Mouse (Mus musculus): ENCODE measurements at regions not wholly inside any gene's neighbourhood (a gene's known extent, or its start where the extent isn't known, plus 50 kb on each side); places are given as distances from the start of the nearest gene placed in this dataset.
A peak's percentile ranks its signal among the peaks of the same experiment; 100 is the strongest.
"Not testable (repeated sequence)": the region's sequence is repeated elsewhere in the genome, so short reads cannot be mapped to it uniquely, and the experiment has no call there.

GRCm38 (mm10) chr17:69850075-69850474, 118.8 kb upstream of the Dlgap1 start:
- Histone ChIP-seq H3K4me3 (no peak overlapping the region), H3K27ac (no peak overlapping the region)
- DNase-seq (ENCODE audit: low spot score in 2 of 2) = no peak
- TF ChIP-seq CTCF (conservative IDR thresholded peaks at IDR 0.05) = peak; percentile 70

- not testable (repeated sequence) for H3K27ac ChIP-seq, H3K4me3 ChIP-seq
- DNase-seq (ENCODE audit: low spot score in 2 of 2) = peak in 1 of 2 experiments; percentile 31
These were observed 88.9 kb upstream of the Dlgap1 start for GRCm38 (mm10) chr17:69879958-69880357.

DNA sequence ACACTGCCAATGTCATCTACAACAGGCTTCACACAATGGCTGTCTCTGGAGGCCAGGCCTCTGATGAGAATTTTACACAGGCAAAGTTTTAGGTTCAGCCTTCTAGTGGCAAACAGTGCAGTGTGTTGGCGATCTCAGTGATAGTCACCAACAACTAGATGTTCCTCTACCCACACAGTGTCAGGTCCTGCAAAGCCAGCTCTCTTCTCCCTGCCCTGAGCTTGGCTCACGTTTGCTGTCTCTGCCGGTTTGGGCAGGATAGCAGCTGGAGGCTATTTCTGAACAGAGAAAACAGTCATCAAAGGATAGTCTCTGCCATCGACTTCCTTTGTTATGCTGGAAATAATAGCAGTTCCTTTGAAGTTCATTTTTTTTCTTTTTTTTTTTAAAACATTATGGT, 74.9 kb upstream of the Dlgap1 start:
- Histone ChIP-seq H3K4me3 (no peak overlapping the region), H3K27ac (no peak overlapping the region)
- TF ChIP-seq CTCF (conservative IDR thresholded peaks at IDR 0.05) = no peak
- no peak for DNase-seq (ENCODE audit: low spot score in 2 of 2)

Data from layer of hippocampus, adult 2 months (tissue).